Mouse (Mus musculus) spleen, adult 2 months (tissue): ENCODE measurements around the gene Kifc1. TPM values are rescaled to one million over a fixed set of nuclear protein-coding genes. Genes with fewer than 3 reads are reported as not detected.

ENCODE experiments used
- DNase-seq, 2 experiments: peaks; one replicate each; pipeline versions ENCODE4 v3.0.0 to v3.0.0-alpha.2; 2012 to 2021; ENCODE audit warnings: low spot score in 2 of 2, low read depth in 1 of 2
- H3K27ac ChIP-seq: fragments of 200-500 bp; 2 replicates; pipeline ENCODE4 v1.5.1; 2012; ENCODE audit warnings: low read length, inconsistent platforms; ENCODE audit not compliant: insufficient read depth
- H3K27me3 ChIP-seq: fragments of 200-500 bp; 2 replicates; pipeline ENCODE4 v1.6.1; 2012; ENCODE audit warnings: mild to moderate bottlenecking, moderate library complexity, low read length, inconsistent platforms; ENCODE audit not compliant: control insufficient read depth, insufficient read depth
- H3K36me3 ChIP-seq: fragments of 200-500 bp; 2 replicates; pipeline ENCODE4 v1.6.1; 2012; ENCODE audit warnings: mild to moderate bottlenecking, low read length, inconsistent platforms; ENCODE audit not compliant: control insufficient read depth, insufficient read depth
- H3K4me1 ChIP-seq: fragments of 200-500 bp; 2 replicates; pipeline ENCODE4 v1.6.1; 2011; ENCODE audit warnings: inconsistent platforms; ENCODE audit not compliant: control insufficient read depth, insufficient read depth, insufficient read length
- H3K4me3 ChIP-seq: fragments of 200-500 bp; 2 replicates; pipeline ENCODE4 v1.5.1; 2011; ENCODE audit warnings: mild to moderate bottlenecking, inconsistent platforms; ENCODE audit not compliant: insufficient read depth, insufficient read length; ENCODE audit errors: extremely low read depth
- CTCF ChIP-seq: fragments of 200-500 bp; IDR thresholded peaks from 2 replicates; pipeline ENCODE4 v1.5.1; 2011; ENCODE audit warnings: mild to moderate bottlenecking, inconsistent platforms; ENCODE audit not compliant: insufficient read depth, insufficient read length, insufficient replicate concordance; ENCODE audit errors: extremely low read depth
- POLR2A ChIP-seq: fragments of 200-500 bp; IDR thresholded peaks from 2 replicates; pipeline ENCODE4 v1.6.1; 2011; ENCODE audit warnings: low read depth, low read length, inconsistent platforms
- WGBS: fragments of 180-500 bp; shearing (Covaris S2); methylation state at CpG from one replicate; pipeline ENCODE4 v1.1.7; 2018; 5-methylcytosine and 5-hydroxymethylcytosine counted together
- polyA plus RNA-seq: library from polyadenylated mRNA; depleted of rRNA; stranded (reverse); fragments of >200 nt; gene quantifications from 2 replicates; pipeline ENCODE4 v1.2.3, GENCODE M21; 2012

Kifc1 gene
- polyA plus RNA-seq, 1 experiment, result 11.5 TPM

GRCm38 (mm10) chr17:33913905-33914304 lies 23.4 kb upstream of the Kifc1 start:
- TF ChIP-seq CTCF (no peak), POLR2A (no peak)
- peaks cover 32% of the 10 kb centered on the region for H3K36me3 ChIP-seq
- H3K27ac ChIP-seq, result peak overlapping the region; percentile 10
- no peak for DNase-seq
- 94% methylated on average over 8 of the region's 8 CpGs for WGBS
- H3K4me1 ChIP-seq, result peaks cover 14% of the 10 kb centered on the region; the same call in 1 of the 2 replicates
- H3K27me3 ChIP-seq, result no peaks in the 10 kb centered on the region
- no peak overlapping the region for H3K4me3 ChIP-seq

- DNase-seq, result no peak
- Histone ChIP-seq H3K4me1 (peaks cover 8% of the 10 kb centered on the region; the same call in 1 of the 2 replicates), H3K4me3 (no peak overlapping the region), H3K36me3 (peaks cover 32% of the 10 kb centered on the region), H3K27me3 (no peaks in the 10 kb centered on the region), H3K27ac (no peak overlapping the region)
- WGBS, result 93% methylated on average over 10 of the region's 10 CpGs
- TF ChIP-seq POLR2A (no peak), CTCF (no peak)
Measured at GRCm38 (mm10) chr17:33913264-33913663, 22.8 kb upstream of the Kifc1 start.

GRCm38 (mm10) chr17:33911813-33912414 lies 21.5 kb upstream of the Kifc1 start:
- DNase-seq, result no peak
- H3K27me3 ChIP-seq, result no peaks in the 10 kb centered on the region
- peaks cover 28% of the 10 kb centered on the region for H3K36me3 ChIP-seq
- WGBS, result 93% methylated on average over 28 of the region's 28 CpGs
- no peak for TF ChIP-seq CTCF
- TF ChIP-seq POLR2A, result no peak
- no peak overlapping the region for H3K4me3 ChIP-seq
- H3K4me1 ChIP-seq, result peaks cover 5% of the 10 kb centered on the region; the same call in 1 of the 2 replicates
- no peak overlapping the region for H3K27ac ChIP-seq

- Histone ChIP-seq H3K27me3 (no peaks in the 10 kb centered on the region), H3K36me3 (peaks cover 28% of the 10 kb centered on the region), H3K27ac (no peak overlapping the region), H3K4me3 (no peak overlapping the region), H3K4me1 (peaks cover 2% of the 10 kb centered on the region; the same call in 1 of the 2 replicates)
- WGBS, result 95% methylated on average over 31 of the region's 31 CpGs
- no peak for DNase-seq
- TF ChIP-seq CTCF (no peak), POLR2A (no peak)
Measured at GRCm38 (mm10) chr17:33911052-33911812, 20.8 kb upstream of the Kifc1 start.

GRCm38 (mm10) chr17:33910346-33911051 lies 20.0 kb upstream of the Kifc1 start:
- peak overlapping the region; percentile 76 for H3K4me3 ChIP-seq
- H3K27ac ChIP-seq, result peak overlapping the region; percentile 92
- no peak for TF ChIP-seq CTCF
- no peak for TF ChIP-seq POLR2A
- peaks cover 2% of the 10 kb centered on the region; the same call in 1 of the 2 replicates for H3K4me1 ChIP-seq
- H3K36me3 ChIP-seq, result peaks cover 28% of the 10 kb centered on the region
- whole genome bisulfite sequencing, result 41% methylated on average over 11 of the region's 11 CpGs
- DNase-seq, result no peak
- H3K27me3 ChIP-seq, result no peaks in the 10 kb centered on the region

- DNase-seq, result no peak
- under 1% methylated on average over 14 of the region's 14 CpGs for WGBS
- Histone ChIP-seq H3K36me3 (peaks cover 27% of the 10 kb centered on the region), H3K4me3 (peak overlapping the region; percentile 76), H3K4me1 (no peaks in the 10 kb centered on the region; the same call in 1 of the 2 replicates), H3K27me3 (no peaks in the 10 kb centered on the region), H3K27ac (peak overlapping the region; percentile 92)
- TF ChIP-seq CTCF, result no peak
- TF ChIP-seq POLR2A, result no peak
Measured at GRCm38 (mm10) chr17:33909869-33910250, 19.4 kb upstream of the Kifc1 start.
